Mouse (Mus musculus) liver, adult 2 months (tissue): ENCODE measurements around the gene Cryba2.
A peak's percentile ranks its signal among the peaks of the same experiment; 100 is the strongest.

Experiments
- CTCF ChIP-seq: fragments of 200-500 bp; IDR thresholded peaks from 2 replicates; pipeline ENCODE4 v1.5.1; 2011; ENCODE audit warnings: low read depth, low read length, control low read depth
- POLR2A ChIP-seq: fragments of 200-500 bp; IDR thresholded peaks from 2 replicates; pipeline ENCODE4 v1.6.1; 2011; ENCODE audit warnings: low read length, control low read depth; ENCODE audit not compliant: insufficient read depth; ENCODE audit errors: extremely low read depth

GRCm38 (mm10) chr1:74880785-74881360, 12.1 kb downstream of the Cryba2 start:
- TF ChIP-seq POLR2A = no peak
- peak; percentile 95 for TF ChIP-seq CTCF
